Mouse (Mus musculus) heart, postnatal 0 days (tissue): Measurements from ENCODE around the gene 1810010H24Rik. TPM values are rescaled to one million over a fixed set of nuclear protein-coding genes. Genes with fewer than 3 reads are reported as not detected.

Experiments
- ATAC-seq: fragments of 200-750 bp; cut with Nextera tagmentation; 2 replicates; pipeline ENCODE4 v1.8.0; 2017; ENCODE audit warnings: low read depth, moderate number of reproducible peaks, moderate library complexity; ENCODE audit not compliant: insufficient read depth
- DNase-seq: peaks from one replicate; pipeline ENCODE4 v3.0.0-alpha.2; 2016; ENCODE audit warnings: low spot score
- H3K27ac ChIP-seq: fragments of 300-500 bp; sonication (generic); 2 replicates; pipeline ENCODE4 v1.5.1; 2014; ENCODE audit warnings: low read depth, mild to moderate bottlenecking
- H3K27me3 ChIP-seq: fragments of 300-500 bp; sonication (generic); 2 replicates; pipeline ENCODE4 v1.6.1; 2014; ENCODE audit warnings: low read length, mixed read lengths; ENCODE audit not compliant: control insufficient read depth, insufficient read depth
- H3K36me3 ChIP-seq: fragments of 300-500 bp; sonication (generic); replicated peaks from 2 replicates; pipeline ENCODE4 v1.6.1; 2014; ENCODE audit warnings: low read length, mixed read lengths; ENCODE audit not compliant: control insufficient read depth, insufficient read depth
- H3K4me1 ChIP-seq: fragments of 300-500 bp; sonication (generic); 2 replicates; pipeline ENCODE4 v1.6.1; 2014; ENCODE audit warnings: antibody characterized with exemption; ENCODE audit not compliant: control insufficient read depth, insufficient read depth
- H3K4me2 ChIP-seq: fragments of 300-500 bp; sonication (generic); 2 replicates; pipeline ENCODE4 v1.6.1; 2014; ENCODE audit warnings: low read depth, mild to moderate bottlenecking, low read length, moderate library complexity
- H3K4me3 ChIP-seq: fragments of 300-500 bp; sonication (generic); 2 replicates; pipeline ENCODE4 v1.5.1; 2014; ENCODE audit warnings: low read depth, low read length
- H3K9ac ChIP-seq: fragments of 300-500 bp; sonication (generic); replicated peaks from 2 replicates; pipeline ENCODE4 v1.6.1; 2014; ENCODE audit warnings: low read depth, low read length, mixed read lengths
- H3K9me3 ChIP-seq: fragments of 300-500 bp; sonication (generic); replicated peaks from 2 replicates; pipeline ENCODE4 v1.6.1; 2016; ENCODE audit warnings: low read length; ENCODE audit not compliant: control insufficient read depth
- CTCF ChIP-seq: IDR thresholded peaks from 2 replicates; pipeline ENCODE4 v1.5.1; 2016; ENCODE audit warnings: antibody characterized with exemption, control low read depth, low read depth
- EP300 ChIP-seq: IDR thresholded peaks from 2 replicates; pipeline ENCODE4 v1.6.1; 2016; ENCODE audit warnings: antibody characterized with exemption, low read depth
- WGBS: fragments of 180-500 bp; shearing (Covaris S2); extraction: QIAGEN DNeasy Blood & Tissue Kit; methylation state at CpG from one replicate; pipeline ENCODE4 v1.1.7; 2014; 5-methylcytosine and 5-hydroxymethylcytosine counted together
- polyA plus RNA-seq: library from polyadenylated mRNA; unstranded; fragments of >200 nt; fragmentation: Nextera tagmentation; extraction: Ambion mirVana; gene quantifications from 2 replicates; pipeline ENCODE4 v1.2.1, GENCODE M21; 2015
- total RNA-seq: library from RNA; depleted of rRNA; stranded (reverse); fragments of >200 nt; gene quantifications from 2 replicates; pipeline ENCODE4 v1.2.3, GENCODE M21; 2014; ENCODE audit warnings: low replicate concordance

The 1810010H24Rik gene
- total and polyA plus RNA-seq, 2 experiments from 2014 or later: 1.7 to 2.6 TPM

- no peak overlapping the region for H3K4me3 ChIP-seq
- H3K9me3 ChIP-seq: no peaks in the 10 kb centered on the region
- H3K4me2 ChIP-seq: no peak overlapping the region
- DNase-seq (no peak), ATAC-seq (no peak)
- TF ChIP-seq EP300: no peak
- no peak for TF ChIP-seq CTCF
- WGBS: 48% methylated on average over 19 of the region's 19 CpGs
- peaks cover 13% of the 10 kb centered on the region; the same call in 1 of the 2 replicates for H3K4me1 ChIP-seq
- no peak overlapping the region for H3K9ac ChIP-seq
- H3K27me3 ChIP-seq: 0 out of 2 replicates have a peak, but pooled peaks cover 2% of the 10 kb centered on the region
- no peak overlapping the region for H3K27ac ChIP-seq
- H3K36me3 ChIP-seq: 0 out of 2 replicates have a peak, but pooled peaks cover 3% of the 10 kb centered on the region
Measured at GRCm38 (mm10) chr11:107029536-107029935, 4.1 kb downstream of the 1810010H24Rik start.

- ATAC-seq (no peak), DNase-seq (no peak)
- Histone ChIP-seq H3K27me3 (no peaks in the 10 kb centered on the region), H3K9ac (no peak overlapping the region), H3K9me3 (no peaks in the 10 kb centered on the region), H3K4me1 (peaks cover 4% of the 10 kb centered on the region; the same call in 1 of the 2 replicates), H3K4me2 (no peak overlapping the region), H3K27ac (no peak overlapping the region), H3K36me3 (peaks cover 17% of the 10 kb centered on the region), H3K4me3 (no peak overlapping the region)
- TF ChIP-seq EP300: no peak
- no peak for TF ChIP-seq CTCF
- WGBS: 65% methylated on average over 7 of the region's 7 CpGs
Measured at GRCm38 (mm10) chr11:107031635-107032034, 6.2 kb downstream of the 1810010H24Rik start.

GRCm38 (mm10) chr11:107034085-107034810, 8.8 kb downstream of the 1810010H24Rik start:
- WGBS: 86% methylated on average over 10 of the region's 10 CpGs
- no peak overlapping the region for H3K4me2 ChIP-seq
- no peaks in the 10 kb centered on the region for H3K27me3 ChIP-seq
- peaks cover 40% of the 10 kb centered on the region for H3K36me3 ChIP-seq
- DNase-seq: no peak
- no peak overlapping the region for H3K4me3 ChIP-seq
- H3K9ac ChIP-seq: no peak overlapping the region
- H3K9me3 ChIP-seq: no peaks in the 10 kb centered on the region
- no peak overlapping the region for H3K27ac ChIP-seq
- H3K4me1 ChIP-seq: no peaks in the 10 kb centered on the region
- no peak for TF ChIP-seq CTCF
- TF ChIP-seq EP300: no peak
- ATAC-seq: no peak

- no peaks in the 10 kb centered on the region for H3K9me3 ChIP-seq
- DNase-seq (no peak), ATAC-seq (no peak)
- 86% methylated on average over 5 of the region's 5 CpGs for WGBS
- H3K27me3 ChIP-seq: no peaks in the 10 kb centered on the region
- peaks cover 77% of the 10 kb centered on the region for H3K36me3 ChIP-seq
- H3K9ac ChIP-seq: no peak overlapping the region
- TF ChIP-seq EP300: no peak
- no peak for TF ChIP-seq CTCF
- H3K4me2 ChIP-seq: no peak overlapping the region
- H3K27ac ChIP-seq: no peak overlapping the region
- H3K4me1 ChIP-seq: no peaks in the 10 kb centered on the region
- no peak overlapping the region for H3K4me3 ChIP-seq
Measured at GRCm38 (mm10) chr11:107039417-107039816, 13.9 kb downstream of the 1810010H24Rik start.

GRCm38 (mm10) chr11:107041396-107041795, 15.9 kb downstream of the 1810010H24Rik start:
- no peaks in the 10 kb centered on the region for H3K4me1 ChIP-seq
- no peak for TF ChIP-seq EP300
- no peak for TF ChIP-seq CTCF
- H3K27ac ChIP-seq: no peak overlapping the region
- H3K4me2 ChIP-seq: no peak overlapping the region
- H3K36me3 ChIP-seq: peaks cover 77% of the 10 kb centered on the region
- H3K9me3 ChIP-seq: no peaks in the 10 kb centered on the region
- H3K27me3 ChIP-seq: no peaks in the 10 kb centered on the region
- 64% methylated on average over 3 of the region's 3 CpGs for WGBS
- ATAC-seq (no peak), DNase-seq (no peak)
- H3K4me3 ChIP-seq: no peak overlapping the region
- H3K9ac ChIP-seq: no peak overlapping the region
